Mouse (Mus musculus) ES-E14 (cell line): ENCODE data around the gene Serpinb1a. TPM values are rescaled to one million over a fixed set of nuclear protein-coding genes. Genes with fewer than 3 reads are reported as not detected.
"Not testable (repeated sequence)": the region's sequence is repeated elsewhere in the genome, so short reads cannot be mapped to it uniquely, and the experiment has no call there.

Source experiments
- DNase-seq: peaks from one replicate; pipeline ENCODE4 v3.0.0-alpha.2; 2013; ENCODE audit warnings: low read depth, low spot score
- H3K27ac ChIP-seq: 2 replicates; pipeline ENCODE4 v1.5.1; 2012; ENCODE audit warnings: low read depth, mild to moderate bottlenecking, low read length, moderate library complexity, mixed read lengths; ENCODE audit not compliant: poor library complexity, insufficient read depth, severe bottlenecking
- H3K36me3 ChIP-seq: 2 replicates; pipeline ENCODE4 v1.6.1; 2012; ENCODE audit warnings: mild to moderate bottlenecking, low read length, moderate library complexity, mixed read lengths; ENCODE audit not compliant: control insufficient read depth, poor library complexity, insufficient read depth, severe bottlenecking
- H3K4me1 ChIP-seq, 2 experiments: fragments of 150-350 bp in 1 of 2; sonication (generic) in 1 of 2; 2 replicates each; pipeline ENCODE4 v1.6.1; 2012; ENCODE audit warnings: low read length in 2 of 2, mild to moderate bottlenecking in 1 of 2, mixed read lengths in 1 of 2; ENCODE audit not compliant: control insufficient read depth in 2 of 2, insufficient read depth in 2 of 2, poor library complexity in 1 of 2
- H3K4me3 ChIP-seq, 2 experiments: fragments of 150-350 bp in 1 of 2; sonication (generic) in 1 of 2; 2 replicates each; pipeline ENCODE4 v1.5.1; 2012; ENCODE audit warnings: low read length in 2 of 2, low read depth in 1 of 2, mild to moderate bottlenecking in 1 of 2, mixed read lengths in 1 of 2; ENCODE audit not compliant: insufficient read depth in 1 of 2, poor library complexity in 1 of 2, severe bottlenecking in 1 of 2
- H3K9ac ChIP-seq: 2 replicates; pipeline ENCODE4 v1.6.1; 2012; ENCODE audit warnings: low read depth, mild to moderate bottlenecking, low read length, mixed read lengths; ENCODE audit not compliant: poor library complexity, insufficient read depth, severe bottlenecking
- H3K9me3 ChIP-seq: fragments of 150-350 bp; sonication (generic); 2 replicates; pipeline ENCODE4 v1.6.1; 2012; ENCODE audit warnings: low read depth, mild to moderate bottlenecking, low read length; ENCODE audit not compliant: control insufficient read depth, insufficient read depth
- CHD2 ChIP-seq: IDR thresholded peaks from 2 replicates; pipeline ENCODE4 v1.6.1; 2014; ENCODE audit warnings: mild to moderate bottlenecking, low read depth, low read length, inconsistent platforms
- HCFC1 ChIP-seq: IDR thresholded peaks from 2 replicates; pipeline ENCODE4 v1.6.1; 2012; ENCODE audit warnings: low read length, inconsistent platforms, borderline replicate concordance; ENCODE audit not compliant: insufficient read depth
- MAFK ChIP-seq: IDR thresholded peaks from 2 replicates; pipeline ENCODE4 v1.6.1; 2014; ENCODE audit warnings: mild to moderate bottlenecking, low read depth, low read length, inconsistent platforms; ENCODE audit not compliant: insufficient read depth
- ZC3H11A ChIP-seq: IDR thresholded peaks from 2 replicates; pipeline ENCODE4 v1.6.1; 2012; ENCODE audit warnings: low read depth, mild to moderate bottlenecking, inconsistent platforms, low read length, borderline replicate concordance
- ZNF384 ChIP-seq: IDR thresholded peaks from 2 replicates; pipeline ENCODE4 v1.6.1; 2012; ENCODE audit warnings: low read depth, low read length, inconsistent platforms
- in situ Hi-C, 2 experiments: fragments of 600-800 bp; cut with MboI; formaldehyde crosslinking; loops; one replicate each; pipeline ENCODE4 v1.15.1; 2025; ENCODE audit warnings: low sequenced_read_pairs in 2 of 2, inconsistent platforms in 1 of 2; ENCODE audit not compliant: unreplicated experiment in 2 of 2
- total RNA-seq: library from RNA; depleted of rRNA; stranded (reverse); fragments of 300-350 nt; gene quantifications from 2 replicates; pipeline ENCODE4 v1.2.3, GENCODE M21; 2012

Serpinb1a gene
- total RNA-seq, 1 experiment = 2.2 TPM

GRCm38 (mm10) chr13:32866484-32866883 lies 15.5 kb upstream of the Serpinb1a start:
- in situ Hi-C loops = no loop called here
- H3K9ac ChIP-seq = no peak overlapping the region
- DNase-seq = peak; percentile 70
- H3K27ac ChIP-seq = no peak overlapping the region
- no peaks in the 10 kb centered on the region for H3K36me3 ChIP-seq
- TF ChIP-seq CHD2 (no peak), ZC3H11A (peak; percentile 53; the same call in 1 of the 2 replicates)
- H3K4me1 ChIP-seq = no peaks in the 10 kb centered on the region
- H3K4me3 ChIP-seq = no peak overlapping the region
- no peaks in the 10 kb centered on the region for H3K9me3 ChIP-seq

GRCm38 (mm10) chr13:32865591-32865990 lies 14.6 kb upstream of the Serpinb1a start:
- Histone ChIP-seq H3K4me3 (no peak overlapping the region), H3K36me3 (no peaks in the 10 kb centered on the region), H3K9ac (no peak overlapping the region), H3K27ac (no peak overlapping the region), H3K9me3 (no peaks in the 10 kb centered on the region), H3K4me1 (no peaks in the 10 kb centered on the region)
- in situ Hi-C loops = no loop called here
- DNase-seq = no peak
- TF ChIP-seq ZNF384 (no peak), ZC3H11A (0 out of 2 replicates have a peak, but pooled peaks have one; percentile 10), MAFK (no peak), HCFC1 (no peak), CHD2 (no peak)

- H3K36me3 ChIP-seq, H3K27ac ChIP-seq, in situ Hi-C loops: not testable (repeated sequence)
Observed at GRCm38 (mm10) chr13:32864529-32864928, 13.5 kb upstream of the Serpinb1a start.

GRCm38 (mm10) chr13:32863456-32863855 lies 12.5 kb upstream of the Serpinb1a start:
- no peaks in the 10 kb centered on the region for H3K4me1 ChIP-seq
- in situ Hi-C loops = no loop called here
- no peak overlapping the region for H3K27ac ChIP-seq
- H3K9me3 ChIP-seq = no peaks in the 10 kb centered on the region
- no peak overlapping the region for H3K9ac ChIP-seq
- DNase-seq = no peak
- no peak overlapping the region for H3K4me3 ChIP-seq
- no peak for TF ChIP-seq HCFC1
- no peak for TF ChIP-seq MAFK
- TF ChIP-seq ZC3H11A = no peak
- no peak for TF ChIP-seq ZNF384
- TF ChIP-seq CHD2 = no peak
- H3K36me3 ChIP-seq = no peaks in the 10 kb centered on the region

More at GRCm38 (mm10) chr13:32864529-32864928, 13.5 kb upstream of the Serpinb1a start:
- H3K9me3 ChIP-seq, H3K4me1 ChIP-seq, H3K9ac ChIP-seq, DNase-seq, H3K4me3 ChIP-seq: not testable (repeated sequence)

- no peak for DNase-seq
- TF ChIP-seq ZNF384 = no peak
- Histone ChIP-seq H3K9me3 (no peaks in the 10 kb centered on the region), H3K27ac (no peak overlapping the region), H3K9ac (no peak overlapping the region), H3K36me3 (no peaks in the 10 kb centered on the region), H3K4me1 (no peaks in the 10 kb centered on the region), H3K4me3 (no peak overlapping the region)
- in situ Hi-C loops = no loop called here
Observed at GRCm38 (mm10) chr13:32860821-32861220, 9.8 kb upstream of the Serpinb1a start.
